Mouse (Mus musculus) liver, postnatal 0 days (tissue): ENCODE measurements at regions not wholly inside any gene's neighbourhood (a gene's known extent, or its start where the extent isn't known, plus 50 kb on each side); places are given as distances from the start of the nearest gene placed in this dataset.

Source experiments
- CTCF ChIP-seq: sonication (generic); IDR thresholded peaks from 2 replicates; pipeline ENCODE4 v1.5.1; 2016; ENCODE audit warnings: antibody characterized with exemption, low read depth
- EP300 ChIP-seq: IDR thresholded peaks from 2 replicates; pipeline ENCODE4 v1.6.1; 2016; ENCODE audit warnings: antibody characterized with exemption, low read depth, mild to moderate bottlenecking

DNA sequence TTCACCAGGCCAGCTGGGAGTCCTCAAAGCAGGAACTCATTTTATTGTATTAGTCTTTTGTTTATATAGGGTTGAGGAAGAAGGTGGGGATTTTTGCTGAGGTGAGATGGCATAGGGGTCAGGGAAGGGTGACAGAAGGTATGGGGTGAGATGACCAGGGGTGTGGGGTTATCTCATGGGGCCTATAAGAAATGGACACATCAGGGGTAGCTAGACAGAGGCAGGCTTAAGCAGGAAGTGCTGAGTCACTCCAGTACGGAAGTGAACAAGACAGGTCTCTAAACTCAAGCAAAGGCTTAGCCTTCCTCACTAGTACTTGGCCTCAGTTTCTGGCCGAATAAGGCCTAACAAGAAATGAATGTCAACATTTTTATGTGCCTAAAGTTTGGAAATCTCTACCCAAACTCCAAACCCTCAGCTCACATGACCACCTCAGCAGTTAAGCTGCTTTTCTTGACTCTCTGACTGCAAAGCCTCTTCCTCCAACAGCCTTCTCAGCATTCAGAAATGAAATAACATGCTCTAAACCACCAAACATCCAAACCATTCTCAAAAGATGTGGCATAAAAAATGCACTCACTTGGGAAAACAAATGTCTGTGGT, 86.9 kb upstream of the Pdk4 start:
- no peak for TF ChIP-seq CTCF
- TF ChIP-seq EP300 = no peak
